Mouse (Mus musculus): Measurements from ENCODE around the gene Nexn. TPM values are rescaled to one million over a fixed set of nuclear protein-coding genes. Genes with fewer than 3 reads are reported as not detected.
A peak's percentile ranks its signal among the peaks of the same experiment; 100 is the strongest.

Gene Nexn
- polyA plus RNA-seq, 1 experiment from 2014 or later = 5.1 TPM

- no peaks in the 10 kb centered on the region for H3K9me3 ChIP-seq (ENCODE audit: control insufficient read depth, low read length)
- peaks cover 18% of the 10 kb centered on the region for H3K4me1 ChIP-seq (ENCODE audit: control insufficient read depth, insufficient read depth, low read length)
- peak overlapping the region; percentile 99 for H3K4me3 ChIP-seq (ENCODE audit: low read length)
- peak overlapping the region; percentile 99 for H3K27ac ChIP-seq (ENCODE audit: low read depth, low read length)
- H3K36me3 ChIP-seq (ENCODE audit: control insufficient read depth, insufficient read depth, low read length) = peaks cover 12% of the 10 kb centered on the region; the same call in 1 of the 2 replicates
- peak overlapping the region; percentile 94 for H3K4me2 ChIP-seq (replicated peaks; ENCODE audit: low read depth, low read length)
- H3K9ac ChIP-seq (ENCODE audit: low read depth, low read length) = peak overlapping the region; percentile 100
- ATAC-seq (ENCODE audit: low FRiP score, low TSS enrichment) = peak; percentile 62
- under 1% methylated on average over 59 of the region's 68 CpGs for WGBS
- no peaks in the 10 kb centered on the region for H3K27me3 ChIP-seq (ENCODE audit: control insufficient read depth, insufficient read depth, low read length)
Measured at GRCm38 (mm10) chr3:152210728-152211391, 55.3 kb downstream of the Nexn start.

GRCm38 (mm10) chr3:152209967-152210634 is 56.0 kb downstream of the Nexn start, which contains the start of the genes Dnajb4 and Fubp1:
Gene Dnajb4 (minus strand): TSS chr3:152210302.
Gene Fubp1 (plus strand): TSS chr3:152210422.
- no peaks in the 10 kb centered on the region for H3K9me3 ChIP-seq (ENCODE audit: control insufficient read depth, low read length)
- H3K4me2 ChIP-seq (replicated peaks; ENCODE audit: low read depth, low read length) = peak within 1 kb of the TSS; percentile 94
- H3K27ac ChIP-seq (ENCODE audit: low read depth, low read length) = peak within 1 kb of the TSS; percentile 99
- WGBS = 0% methylated on average over 79 of the region's 85 CpGs
- H3K27me3 ChIP-seq (ENCODE audit: control insufficient read depth, insufficient read depth, low read length) = no peaks in the 10 kb centered on the region
- peak; percentile 98 for ATAC-seq (ENCODE audit: low FRiP score, low TSS enrichment)
- H3K9ac ChIP-seq (ENCODE audit: low read depth, low read length) = peak within 1 kb of the TSS; percentile 100
- H3K36me3 ChIP-seq (ENCODE audit: control insufficient read depth, insufficient read depth, low read length) = peaks cover 6% of the 10 kb centered on the region; the same call in 1 of the 2 replicates
- H3K4me3 ChIP-seq (ENCODE audit: low read length) = peak within 1 kb of the TSS; percentile 99
- H3K4me1 ChIP-seq (ENCODE audit: control insufficient read depth, insufficient read depth, low read length) = peaks cover 18% of the 10 kb centered on the region

DNA sequence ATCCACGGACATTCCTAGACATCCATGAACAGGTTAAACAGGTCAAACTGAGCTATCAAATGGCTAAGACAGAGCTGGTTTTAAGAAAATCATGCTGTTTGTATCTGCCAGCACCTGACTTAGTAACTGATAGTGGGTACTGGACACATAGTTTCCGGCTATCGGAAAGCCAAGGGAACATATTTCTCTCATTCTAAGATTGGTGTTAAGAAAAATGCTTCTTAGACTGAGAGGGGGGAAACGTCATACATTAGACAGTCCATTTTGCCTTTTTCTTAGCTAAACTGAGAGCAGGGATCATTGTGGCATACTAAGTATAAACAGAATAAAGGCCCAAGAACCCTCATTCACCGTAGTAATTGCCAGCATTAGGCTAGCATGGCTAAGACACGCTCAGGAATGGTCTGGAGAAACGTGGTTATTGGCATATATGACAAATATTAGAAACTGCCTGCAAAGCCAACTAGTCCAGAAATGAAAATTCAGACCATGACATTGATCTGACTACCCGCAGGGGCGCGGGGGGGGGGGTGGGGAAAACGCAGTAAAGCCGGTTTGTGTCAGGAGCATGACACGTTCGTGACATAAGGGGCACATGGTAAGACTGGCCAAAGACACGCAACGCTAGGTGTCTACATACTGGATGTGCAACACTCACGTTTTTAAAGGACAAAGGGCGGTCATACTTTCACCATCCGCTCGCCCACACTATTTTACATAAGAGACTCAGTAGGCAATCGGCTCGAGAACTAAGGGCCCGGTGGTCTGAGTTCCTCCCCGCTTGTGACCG is 56.8 kb downstream of the Nexn start:
- Histone ChIP-seq H3K4me1 (ENCODE audit: control insufficient read depth, insufficient read depth, low read length) (peaks cover 18% of the 10 kb centered on the region), H3K9ac (ENCODE audit: low read depth, low read length) (peak overlapping the region; percentile 100), H3K27me3 (ENCODE audit: control insufficient read depth, insufficient read depth, low read length) (no peaks in the 10 kb centered on the region), H3K36me3 (ENCODE audit: control insufficient read depth, insufficient read depth, low read length) (no peaks in the 10 kb centered on the region; the same call in 1 of the 2 replicates), H3K4me3 (ENCODE audit: low read length) (peak overlapping the region; percentile 99), H3K27ac (ENCODE audit: low read depth, low read length) (peak overlapping the region; percentile 99), H3K4me2 (replicated peaks; ENCODE audit: low read depth, low read length) (peak overlapping the region; percentile 66), H3K9me3 (ENCODE audit: control insufficient read depth, low read length) (no peaks in the 10 kb centered on the region)
- WGBS = 4% methylated on average over 25 of the region's 25 CpGs
- ATAC-seq (ENCODE audit: low FRiP score, low TSS enrichment) = peak; percentile 26; the same call in 1 of the 2 replicates

DNA sequence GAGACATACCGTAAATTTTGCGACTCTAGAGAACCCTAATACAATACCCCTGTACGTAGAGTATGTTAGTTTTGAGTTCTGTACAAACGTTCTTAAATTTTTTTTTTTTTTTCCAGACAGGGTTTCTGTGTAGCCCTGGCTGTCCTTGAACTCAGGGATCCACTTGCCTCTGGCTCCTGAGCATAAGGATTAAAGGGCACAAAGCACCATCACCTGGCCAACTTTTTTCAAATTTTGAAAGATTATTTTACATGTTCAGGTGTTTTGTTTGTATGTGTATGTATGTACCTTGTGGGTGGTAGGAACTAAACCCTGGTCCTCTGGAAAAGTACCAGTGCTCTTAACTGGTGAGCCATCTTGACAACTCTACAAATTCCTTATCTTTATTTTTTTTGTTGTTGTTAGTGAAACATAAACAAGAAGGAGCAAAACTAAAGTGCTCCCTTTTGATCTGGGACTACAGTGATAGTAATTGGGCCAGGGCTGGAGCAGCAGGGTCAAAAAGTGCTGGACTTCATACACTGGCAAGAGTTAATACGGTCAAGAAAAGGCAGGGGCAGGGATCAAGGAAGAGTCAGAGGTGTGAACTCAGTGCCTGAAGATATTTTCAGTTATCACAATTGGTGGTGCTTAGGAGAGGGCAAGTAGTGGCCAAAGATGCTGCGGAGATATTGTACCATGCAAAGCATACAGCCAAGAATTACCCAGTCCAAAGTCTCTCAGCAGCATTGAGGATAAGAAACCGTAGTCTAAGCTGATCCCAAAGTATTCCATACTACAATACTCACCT is 57.9 kb downstream of the Nexn start:
- Histone ChIP-seq H3K27me3 (ENCODE audit: control insufficient read depth, insufficient read depth, low read length) (no peaks in the 10 kb centered on the region), H3K4me3 (ENCODE audit: low read length) (no peak overlapping the region), H3K4me2 (replicated peaks; ENCODE audit: low read depth, low read length) (no peak overlapping the region), H3K9me3 (ENCODE audit: control insufficient read depth, low read length) (no peaks in the 10 kb centered on the region), H3K27ac (ENCODE audit: low read depth, low read length) (no peak overlapping the region), H3K36me3 (ENCODE audit: control insufficient read depth, insufficient read depth, low read length) (no peaks in the 10 kb centered on the region; the same call in 1 of the 2 replicates), H3K9ac (ENCODE audit: low read depth, low read length) (no peak overlapping the region), H3K4me1 (ENCODE audit: control insufficient read depth, insufficient read depth, low read length) (peaks cover 17% of the 10 kb centered on the region)
- 89% methylated on average over 7 of the region's 7 CpGs for WGBS
- no peak for ATAC-seq (ENCODE audit: low FRiP score, low TSS enrichment)

DNA sequence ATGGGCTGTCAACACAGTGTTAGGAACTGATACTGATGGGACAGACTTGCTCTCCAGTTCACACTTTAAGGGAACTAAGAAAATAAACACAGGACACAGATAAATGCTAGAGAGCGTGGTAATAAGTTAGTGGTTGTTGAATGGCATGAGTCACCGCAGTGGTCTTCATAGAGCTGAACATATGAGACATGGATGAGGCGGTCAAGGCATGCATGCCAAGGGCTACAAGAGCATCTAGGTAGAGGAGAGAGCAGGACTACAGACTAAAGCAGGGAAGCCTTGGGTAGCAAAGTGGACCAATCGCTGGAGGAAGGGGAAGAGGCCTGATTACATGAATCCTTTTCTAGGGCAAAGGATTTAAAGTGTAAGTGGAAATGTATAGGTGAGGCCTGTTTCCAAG is 59.0 kb downstream of the Nexn start:
- no peak overlapping the region for H3K4me3 ChIP-seq (ENCODE audit: low read length)
- H3K27ac ChIP-seq (ENCODE audit: low read depth, low read length) = no peak overlapping the region
- no peak for ATAC-seq (ENCODE audit: low FRiP score, low TSS enrichment)
- no peaks in the 10 kb centered on the region for H3K27me3 ChIP-seq (ENCODE audit: control insufficient read depth, insufficient read depth, low read length)
- no peaks in the 10 kb centered on the region; the same call in 1 of the 2 replicates for H3K36me3 ChIP-seq (ENCODE audit: control insufficient read depth, insufficient read depth, low read length)
- 94% methylated on average over 4 of the region's 4 CpGs for WGBS
- H3K4me1 ChIP-seq (ENCODE audit: control insufficient read depth, insufficient read depth, low read length) = peaks cover 6% of the 10 kb centered on the region; the same call in 1 of the 2 replicates
- no peak overlapping the region for H3K4me2 ChIP-seq (replicated peaks; ENCODE audit: low read depth, low read length)
- H3K9ac ChIP-seq (ENCODE audit: low read depth, low read length) = no peak overlapping the region
- H3K9me3 ChIP-seq (ENCODE audit: control insufficient read depth, low read length) = no peaks in the 10 kb centered on the region

- H3K9me3 ChIP-seq (ENCODE audit: control insufficient read depth, low read length) = no peaks in the 10 kb centered on the region
- no peak overlapping the region for H3K4me2 ChIP-seq (replicated peaks; ENCODE audit: low read depth, low read length)
- H3K9ac ChIP-seq (ENCODE audit: low read depth, low read length) = no peak overlapping the region
- 79% methylated on average over 3 of the region's 3 CpGs for whole genome bisulfite sequencing
- no peak overlapping the region for H3K4me3 ChIP-seq (ENCODE audit: low read length)
- H3K36me3 ChIP-seq (ENCODE audit: control insufficient read depth, insufficient read depth, low read length) = no peaks in the 10 kb centered on the region
- H3K27me3 ChIP-seq (ENCODE audit: control insufficient read depth, insufficient read depth, low read length) = no peaks in the 10 kb centered on the region
- no peaks in the 10 kb centered on the region for H3K4me1 ChIP-seq (ENCODE audit: control insufficient read depth, insufficient read depth, low read length)
- no peak overlapping the region for H3K27ac ChIP-seq (ENCODE audit: low read depth, low read length)
- no peak for ATAC-seq (ENCODE audit: low FRiP score, low TSS enrichment)
Measured at GRCm38 (mm10) chr3:152204577-152204976, 61.6 kb downstream of the Nexn start.

DNA sequence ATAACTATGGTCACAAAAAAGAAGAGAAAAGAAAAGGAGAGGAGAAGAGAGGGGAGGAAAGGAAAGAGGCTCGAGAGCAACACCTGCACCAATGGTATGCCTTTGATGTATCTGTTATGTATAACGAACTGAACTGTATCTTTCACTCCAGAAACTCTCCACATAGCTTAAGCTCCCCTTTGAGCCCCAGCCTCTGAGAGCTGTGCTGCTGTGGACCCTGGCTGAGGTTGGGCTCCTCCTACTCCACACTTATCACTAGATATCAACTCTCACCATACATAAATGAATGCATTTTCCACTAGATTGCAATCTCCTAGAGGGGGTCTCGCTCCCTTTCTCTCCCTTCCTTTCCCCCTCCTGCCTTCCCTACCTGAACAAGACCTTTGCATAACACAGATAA is 62.2 kb downstream of the Nexn start:
- 63% methylated on average over 3 of the region's 3 CpGs for WGBS

GRCm38 (mm10) chr3:152203411-152203810 is 62.7 kb downstream of the Nexn start:
- H3K4me3 ChIP-seq (ENCODE audit: low read length) = no peak overlapping the region
- H3K27ac ChIP-seq (ENCODE audit: low read depth, low read length) = no peak overlapping the region
- no peaks in the 10 kb centered on the region for H3K36me3 ChIP-seq (ENCODE audit: control insufficient read depth, insufficient read depth, low read length)
- no peaks in the 10 kb centered on the region for H3K27me3 ChIP-seq (ENCODE audit: control insufficient read depth, insufficient read depth, low read length)
- H3K9me3 ChIP-seq (ENCODE audit: control insufficient read depth, low read length) = no peaks in the 10 kb centered on the region
- 89% methylated on average over 6 of the region's 6 CpGs for WGBS
- H3K9ac ChIP-seq (ENCODE audit: low read depth, low read length) = no peak overlapping the region
- no peak for ATAC-seq (ENCODE audit: low FRiP score, low TSS enrichment)
- H3K4me2 ChIP-seq (replicated peaks; ENCODE audit: low read depth, low read length) = no peak overlapping the region
- no peaks in the 10 kb centered on the region for H3K4me1 ChIP-seq (ENCODE audit: control insufficient read depth, insufficient read depth, low read length)

More for the DNA sequence above, 62.2 kb downstream of the Nexn start:
- no peak overlapping the region for H3K4me3 ChIP-seq (ENCODE audit: low read length)
- no peak overlapping the region for H3K27ac ChIP-seq (ENCODE audit: low read depth, low read length)
- ATAC-seq (ENCODE audit: low FRiP score, low TSS enrichment) = no peak
- no peak overlapping the region for H3K4me2 ChIP-seq (replicated peaks; ENCODE audit: low read depth, low read length)
- H3K9me3 ChIP-seq (ENCODE audit: control insufficient read depth, low read length) = no peaks in the 10 kb centered on the region
- H3K27me3 ChIP-seq (ENCODE audit: control insufficient read depth, insufficient read depth, low read length) = no peaks in the 10 kb centered on the region
- no peaks in the 10 kb centered on the region for H3K36me3 ChIP-seq (ENCODE audit: control insufficient read depth, insufficient read depth, low read length)
- no peaks in the 10 kb centered on the region for H3K4me1 ChIP-seq (ENCODE audit: control insufficient read depth, insufficient read depth, low read length)
- H3K9ac ChIP-seq (ENCODE audit: low read depth, low read length) = no peak overlapping the region

Data from kidney, embryonic 14.5 days (tissue).